ENCODE assay signal across 8 mouse cellular contexts in genomic region chr8:117380796-117381195, GRCm38 (mm10).
DNase-seq lines count a peak whose midpoint lies in the region; ATAC-seq lines count a peak whose summit lies in the region.

No protein-coding gene starts in this region.

- H3K36me3 ChIP-seq in intestine, embryonic 16.5 days (ENCODE audit: control insufficient read depth, insufficient read depth, low read length): no peaks in the 10 kb centered on the region; the same call in 1 of the 2 replicates
- H3K36me3 ChIP-seq in limb, embryonic 10.5 days: peaks cover 47% of the 10 kb centered on the region

- no peak overlapping the region for H3K4me3 ChIP-seq in intestine, embryonic 16.5 days (ENCODE audit: low read length)
- H3K4me3 ChIP-seq in limb, embryonic 10.5 days: no peak overlapping the region

- no peak overlapping the region for H3K9ac ChIP-seq in intestine, embryonic 16.5 days (ENCODE audit: low read depth, low read length)

- H3K4me1 ChIP-seq in intestine, embryonic 16.5 days (ENCODE audit: control insufficient read depth, insufficient read depth, low read length): peaks cover 4% of the 10 kb centered on the region; the same call in 1 of the 2 replicates
- H3K4me1 ChIP-seq in limb, embryonic 10.5 days: peaks cover 15% of the 10 kb centered on the region; the same call in 1 of the 2 replicates

- H3K4me2 ChIP-seq in intestine, embryonic 16.5 days (ENCODE audit: low read depth, low read length): no peak overlapping the region

- peak; percentile 41 for ATAC-seq in frontal cortex, adult (ENCODE audit: low TSS enrichment)
- ATAC-seq in intestine, embryonic 16.5 days: no peak

- no peak for DNase-seq in frontal cortex, postnatal 25 days (ENCODE audit: low spot score in 2 of 2)
- DNase-seq in adrenal gland, postnatal 10 days: peak; percentile 78
- peak; percentile 61 for DNase-seq in gastrocnemius, postnatal 25 days
- no peak for DNase-seq in limb, embryonic 10.5 days (ENCODE audit: low spot score)
- DNase-seq in T-cell, adult 2 months (ENCODE audit: low spot score): no peak
- no peak for DNase-seq in urinary bladder, adult 2 months (ENCODE audit: low spot score)

- WGBS in intestine, embryonic 16.5 days: 69% methylated on average over 8 of the region's 8 CpGs
- WGBS in limb, embryonic 10.5 days: 80% methylated on average over 8 of the region's 8 CpGs

- H3K27me3 ChIP-seq in intestine, embryonic 16.5 days (replicated peaks; ENCODE audit: control insufficient read depth, insufficient read depth, low read length): no peaks in the 10 kb centered on the region
- H3K27me3 ChIP-seq in limb, embryonic 10.5 days (ENCODE audit: low read depth, poor library complexity, severe bottlenecking): no peaks in the 10 kb centered on the region

- 0 out of 2 replicates have a peak, but pooled peaks cover 5% of the 10 kb centered on the region for H3K9me3 ChIP-seq in intestine, embryonic 16.5 days (ENCODE audit: control insufficient read depth, low read length)
- H3K9me3 ChIP-seq in limb, embryonic 10.5 days (replicated peaks): no peaks in the 10 kb centered on the region

- H3K27ac ChIP-seq in intestine, embryonic 16.5 days (ENCODE audit: low read length): peak overlapping the region; percentile 36
- peak overlapping the region; percentile 46 for H3K27ac ChIP-seq in limb, embryonic 10.5 days

Comparison
In these comparisons a context has a peak if more than half of its experiments do, and no peak if none do; other contexts are left out.
1. DNase-seq: peak in adrenal gland, postnatal 10 days (single experiment) and gastrocnemius, postnatal 25 days (single experiment); none in frontal cortex, postnatal 25 days (0 of 2), limb, embryonic 10.5 days (single experiment), T-cell, adult 2 months (single experiment) and urinary bladder, adult 2 months (single experiment).